Mouse (Mus musculus) liver, embryonic 11.5 days (tissue): ENCODE data around the gene Fat3. TPM values are rescaled to one million over a fixed set of nuclear protein-coding genes. Genes with fewer than 3 reads are reported as not detected.

ENCODE experiments used
- ATAC-seq: fragments of 200-750 bp; cut with Nextera tagmentation; replicated peaks from 2 replicates; pipeline ENCODE4 v1.8.0; 2017; ENCODE audit warnings: moderate number of reproducible peaks, mild to moderate bottlenecking, moderate TSS enrichment, moderate library complexity; ENCODE audit not compliant: low FRiP score
- DNase-seq: peaks from one replicate; pipeline ENCODE4 v3.0.0-alpha.2; 2017; ENCODE audit warnings: low spot score
- H3K27ac ChIP-seq: fragments of 300-500 bp; sonication (generic); 2 replicates; pipeline ENCODE4 v1.5.1; 2014; ENCODE audit warnings: mild to moderate bottlenecking, low read depth, low read length, control low read depth
- H3K27me3 ChIP-seq: fragments of 300-500 bp; sonication (generic); replicated peaks from 2 replicates; pipeline ENCODE4 v1.6.1; 2014; ENCODE audit warnings: low read length, mixed read lengths; ENCODE audit not compliant: control insufficient read depth, insufficient read depth
- H3K36me3 ChIP-seq: fragments of 300-500 bp; sonication (generic); 2 replicates; pipeline ENCODE4 v1.6.1; 2014; ENCODE audit warnings: mild to moderate bottlenecking, low read length, moderate library complexity, mixed read lengths; ENCODE audit not compliant: control insufficient read depth, insufficient read depth
- H3K4me1 ChIP-seq: fragments of 300-500 bp; sonication (generic); replicated peaks from 2 replicates; pipeline ENCODE4 v1.6.1; 2014; ENCODE audit warnings: low read length, mixed read lengths; ENCODE audit not compliant: control insufficient read depth, insufficient read depth
- H3K4me2 ChIP-seq: fragments of 300-500 bp; sonication (generic); 2 replicates; pipeline ENCODE4 v1.6.1; 2014; ENCODE audit warnings: mild to moderate bottlenecking, control low read depth, moderate library complexity
- H3K4me3 ChIP-seq: fragments of 300-500 bp; sonication (generic); 2 replicates; pipeline ENCODE4 v1.5.1; 2014; ENCODE audit warnings: low read depth, low read length, control low read depth
- H3K9ac ChIP-seq: fragments of 300-500 bp; sonication (generic); 2 replicates; pipeline ENCODE4 v1.6.1; 2014; ENCODE audit warnings: low read depth, low read length, control low read depth
- H3K9me3 ChIP-seq: fragments of 300-500 bp; sonication (generic); 2 replicates; pipeline ENCODE4 v1.6.1; 2016; ENCODE audit warnings: low read length, inconsistent platforms, mixed read lengths; ENCODE audit not compliant: control insufficient read depth
- WGBS: fragments of 180-500 bp; shearing (Covaris S2); extraction: QIAGEN DNeasy Blood & Tissue Kit; methylation state at CpG from one replicate; pipeline ENCODE4 v1.1.7; 2014; 5-methylcytosine and 5-hydroxymethylcytosine counted together
- polyA plus RNA-seq: library from polyadenylated mRNA; unstranded; fragments of >200 nt; fragmentation: Nextera tagmentation; extraction: Ambion mirVana; gene quantifications from 2 replicates; pipeline ENCODE4 v1.2.1, GENCODE M21; 2014

The Fat3 gene
- polyA plus RNA-seq, 1 experiment from 2014 or later, result 1.5 TPM

- no peaks in the 10 kb centered on the region for H3K9me3 ChIP-seq
- no peak overlapping the region for H3K27ac ChIP-seq
- no peaks in the 10 kb centered on the region for H3K36me3 ChIP-seq
- ATAC-seq (no peak), DNase-seq (no peak)
- no peaks in the 10 kb centered on the region for H3K27me3 ChIP-seq
- H3K4me1 ChIP-seq, result no peaks in the 10 kb centered on the region
- H3K9ac ChIP-seq, result no peak overlapping the region
- no peak overlapping the region for H3K4me3 ChIP-seq
- no peak overlapping the region for H3K4me2 ChIP-seq
- WGBS, result 78% methylated on average over 6 of the region's 6 CpGs
These were observed 206.9 kb downstream of the Fat3 start for GRCm38 (mm10) chr9:16293928-16294806.

DNA sequence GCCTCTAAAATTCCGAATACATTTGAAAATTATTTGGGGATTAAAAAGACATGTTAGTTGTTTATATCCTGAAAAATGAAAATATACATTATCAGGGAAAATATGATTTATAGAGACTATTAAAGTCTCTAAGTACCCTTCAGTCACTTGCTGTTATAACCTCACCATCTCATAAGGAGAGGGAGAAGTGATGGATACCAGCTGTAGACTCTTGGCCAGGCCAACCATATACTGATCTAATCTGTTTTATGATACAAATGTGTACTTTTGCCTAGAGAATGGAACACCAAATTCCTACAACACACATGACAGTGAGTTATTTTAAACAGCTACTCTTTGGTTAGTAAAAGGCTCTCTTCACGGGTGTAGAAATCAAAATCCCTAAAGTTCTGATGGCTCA lies 208.6 kb downstream of the Fat3 start:
- Histone ChIP-seq H3K4me1 (no peaks in the 10 kb centered on the region), H3K9me3 (no peaks in the 10 kb centered on the region), H3K36me3 (no peaks in the 10 kb centered on the region), H3K27me3 (no peaks in the 10 kb centered on the region), H3K4me2 (no peak overlapping the region), H3K27ac (no peak overlapping the region), H3K9ac (no peak overlapping the region), H3K4me3 (no peak overlapping the region)
- ATAC-seq (no peak), DNase-seq (no peak)
- WGBS, result 64% methylated on average over 2 of the region's 2 CpGs

GRCm38 (mm10) chr9:16290911-16291310 lies 210.2 kb downstream of the Fat3 start:
- Histone ChIP-seq H3K9ac (no peak overlapping the region), H3K4me1 (no peaks in the 10 kb centered on the region), H3K9me3 (no peaks in the 10 kb centered on the region), H3K36me3 (no peaks in the 10 kb centered on the region), H3K27me3 (no peaks in the 10 kb centered on the region), H3K4me2 (no peak overlapping the region), H3K27ac (no peak overlapping the region), H3K4me3 (no peak overlapping the region)
- DNase-seq, result no peak
- WGBS, result 76% methylated on average over 2 of the region's 2 CpGs
- ATAC-seq, result no peak

GRCm38 (mm10) chr9:16283033-16283432 lies 218.1 kb downstream of the Fat3 start:
- ATAC-seq (no peak), DNase-seq (no peak)
- Histone ChIP-seq H3K4me3 (no peak overlapping the region), H3K27ac (no peak overlapping the region), H3K9ac (no peak overlapping the region), H3K9me3 (no peaks in the 10 kb centered on the region), H3K4me2 (no peak overlapping the region), H3K36me3 (no peaks in the 10 kb centered on the region), H3K27me3 (no peaks in the 10 kb centered on the region), H3K4me1 (no peaks in the 10 kb centered on the region)
- 76% methylated on average over 1 of the region's 1 CpGs for WGBS

DNA sequence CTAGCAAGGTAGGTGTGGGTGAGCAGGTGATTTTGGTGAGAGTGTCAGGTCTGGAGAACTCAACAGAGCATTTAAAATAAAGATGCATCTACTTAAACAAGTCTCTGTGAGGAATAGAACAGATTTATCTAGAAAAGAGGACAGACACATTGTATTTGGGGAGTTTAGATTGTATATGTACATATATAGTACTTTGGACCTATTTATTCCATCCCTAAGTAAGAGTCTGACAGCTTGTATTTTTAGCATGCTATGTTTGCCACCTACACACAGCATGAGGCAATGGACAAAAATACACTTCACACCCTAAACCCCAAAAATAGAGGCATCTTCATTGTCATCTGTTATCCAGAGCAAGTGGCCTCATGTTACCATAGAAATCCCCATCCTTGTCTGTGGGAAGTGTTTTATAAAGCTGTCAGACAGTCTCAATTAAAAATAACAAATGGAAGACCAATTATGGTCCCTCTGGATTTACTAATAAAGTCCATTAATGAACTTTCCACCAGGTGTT lies 218.7 kb downstream of the Fat3 start:
- H3K4me3 ChIP-seq, result no peak overlapping the region
- ATAC-seq (no peak), DNase-seq (no peak)
- H3K36me3 ChIP-seq, result no peaks in the 10 kb centered on the region
- no peak overlapping the region for H3K27ac ChIP-seq
- no peaks in the 10 kb centered on the region for H3K4me1 ChIP-seq
- no peaks in the 10 kb centered on the region for H3K27me3 ChIP-seq
- no peak overlapping the region for H3K9ac ChIP-seq
- no peaks in the 10 kb centered on the region for H3K9me3 ChIP-seq
- H3K4me2 ChIP-seq, result no peak overlapping the region

DNA sequence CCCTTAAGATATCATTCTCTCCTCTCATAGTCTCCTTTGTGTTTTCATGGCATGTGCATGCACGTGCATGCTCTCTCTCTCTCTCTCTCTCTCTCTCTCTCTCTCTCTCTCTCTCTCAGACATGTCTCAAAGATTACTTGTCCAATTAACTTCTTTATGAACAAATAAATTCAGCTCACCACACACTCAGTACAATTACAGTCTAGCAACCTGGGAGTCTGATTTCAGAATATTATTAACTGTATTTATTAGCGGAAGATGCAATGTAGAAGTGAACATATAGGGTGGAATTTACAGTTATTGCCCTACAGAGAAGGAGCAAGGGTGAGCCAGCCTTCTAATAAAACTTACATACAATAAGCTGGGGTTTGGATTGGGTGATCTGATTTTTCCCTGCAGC lies 225.5 kb downstream of the Fat3 start:
- Histone ChIP-seq H3K4me2 (no peak overlapping the region), H3K9ac (no peak overlapping the region), H3K27me3 (no peaks in the 10 kb centered on the region), H3K4me3 (no peak overlapping the region), H3K9me3 (no peaks in the 10 kb centered on the region), H3K4me1 (no peaks in the 10 kb centered on the region), H3K27ac (no peak overlapping the region), H3K36me3 (no peaks in the 10 kb centered on the region)
- ATAC-seq (no peak), DNase-seq (no peak)
- 69% methylated on average over 2 of the region's 2 CpGs for WGBS

DNA sequence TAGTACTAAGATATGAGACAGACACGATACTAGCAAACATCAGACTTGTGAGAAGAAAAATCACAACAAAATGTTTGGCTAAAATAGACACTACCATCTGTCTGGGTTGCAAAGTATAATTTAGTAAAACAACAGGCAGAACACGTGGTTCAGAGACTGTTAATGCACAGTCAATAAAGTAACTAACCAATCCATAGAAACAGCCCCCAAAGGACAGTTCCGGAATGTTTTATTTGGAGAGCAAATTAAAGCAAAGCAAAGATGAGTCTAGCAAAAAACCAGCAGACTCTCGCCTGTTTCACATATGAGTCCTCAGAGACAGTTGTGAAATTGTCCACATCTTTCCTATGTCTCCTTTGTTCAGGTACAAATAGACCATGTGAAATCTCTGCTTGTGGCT lies 227.0 kb downstream of the Fat3 start:
- Histone ChIP-seq H3K27me3 (no peaks in the 10 kb centered on the region), H3K4me3 (no peak overlapping the region), H3K36me3 (no peaks in the 10 kb centered on the region), H3K9ac (no peak overlapping the region), H3K4me1 (no peaks in the 10 kb centered on the region), H3K4me2 (no peak overlapping the region), H3K27ac (no peak overlapping the region), H3K9me3 (no peaks in the 10 kb centered on the region)
- DNase-seq (no peak), ATAC-seq (no peak)
- WGBS, result 75% methylated on average over 4 of the region's 4 CpGs

DNA sequence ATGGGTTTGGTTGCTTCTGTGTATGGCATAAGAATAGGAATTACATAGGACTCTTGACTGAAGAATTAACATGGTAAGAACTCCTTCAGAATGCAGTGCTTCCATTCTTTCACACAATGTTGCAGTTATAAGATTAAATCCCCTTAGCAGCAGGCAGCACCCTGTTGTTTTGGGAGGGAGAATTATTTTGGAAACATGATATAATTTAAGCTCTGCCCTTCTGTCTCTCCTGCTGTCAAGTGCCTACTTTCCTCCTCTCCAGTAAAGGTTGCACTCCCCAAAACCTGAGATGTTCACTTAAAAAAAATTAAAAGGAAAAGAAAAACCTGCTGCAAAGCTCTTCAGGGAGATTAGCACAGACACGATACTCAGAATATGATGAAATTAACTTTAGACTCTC lies 228.3 kb downstream of the Fat3 start:
- H3K4me1 ChIP-seq, result no peaks in the 10 kb centered on the region
- DNase-seq (no peak), ATAC-seq (no peak)
- no peaks in the 10 kb centered on the region for H3K36me3 ChIP-seq
- no peak overlapping the region for H3K4me3 ChIP-seq
- no peak overlapping the region for H3K9ac ChIP-seq
- 85% methylated on average over 1 of the region's 1 CpGs for WGBS
- H3K27ac ChIP-seq, result no peak overlapping the region
- H3K27me3 ChIP-seq, result no peaks in the 10 kb centered on the region
- no peaks in the 10 kb centered on the region for H3K9me3 ChIP-seq
- H3K4me2 ChIP-seq, result no peak overlapping the region

GRCm38 (mm10) chr9:16270768-16271114 lies 230.3 kb downstream of the Fat3 start:
- ATAC-seq (no peak), DNase-seq (no peak)
- H3K4me2 ChIP-seq, result no peak overlapping the region
- no peaks in the 10 kb centered on the region for H3K4me1 ChIP-seq
- H3K9ac ChIP-seq, result no peak overlapping the region
- no peak overlapping the region for H3K27ac ChIP-seq
- H3K9me3 ChIP-seq, result no peaks in the 10 kb centered on the region
- H3K36me3 ChIP-seq, result no peaks in the 10 kb centered on the region
- H3K4me3 ChIP-seq, result no peak overlapping the region
- H3K27me3 ChIP-seq, result no peaks in the 10 kb centered on the region
